Mouse (Mus musculus): ENCODE data around the gene Sox6. TPM values are rescaled to one million over a fixed set of nuclear protein-coding genes. Genes with fewer than 3 reads are reported as not detected.

Sox6 gene
- polyA plus RNA-seq, 1 experiment from 2014 or later, result 40.6 TPM

DNA sequence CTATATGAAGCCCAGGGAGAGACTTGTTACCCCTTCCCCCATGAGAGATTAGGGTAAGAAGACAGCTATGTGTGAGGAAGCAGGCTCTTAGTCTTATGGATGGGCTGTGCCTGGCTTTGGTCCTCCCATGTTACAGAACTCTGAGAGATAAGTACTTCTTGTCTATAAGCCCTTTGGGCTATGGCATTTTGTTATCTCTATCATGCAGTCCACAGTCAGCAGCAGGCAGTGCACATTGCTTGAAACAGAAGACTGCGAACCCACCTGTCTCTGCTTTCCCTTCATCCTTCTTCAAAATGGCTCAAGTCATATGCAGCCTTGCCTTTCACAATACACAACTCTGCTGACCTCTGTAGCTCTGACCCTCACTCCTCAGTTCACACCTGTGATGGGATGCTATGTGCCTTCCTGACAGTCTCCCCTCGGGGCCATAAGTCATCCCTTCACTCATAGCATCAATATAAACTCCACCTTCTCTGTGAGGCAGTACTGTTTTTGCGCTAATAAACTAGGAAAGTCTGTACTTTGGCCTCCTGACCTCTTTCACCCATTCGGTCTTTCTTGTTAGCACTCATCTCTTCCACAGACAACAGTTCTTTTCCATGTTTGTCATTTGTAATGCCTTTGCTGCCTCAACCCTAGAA is 143.4 kb downstream of the Sox6 start:
- no peaks in the 10 kb centered on the region for H3K36me3 ChIP-seq (ENCODE audit: control insufficient read depth, insufficient read depth, low read length)
- no peak overlapping the region for H3K9ac ChIP-seq (replicated peaks; ENCODE audit: low read depth, low read length)
- H3K4me2 ChIP-seq (replicated peaks; ENCODE audit: low read depth, low read length), result no peak overlapping the region
- ATAC-seq (ENCODE audit: insufficient number of reproducible peaks, insufficient read depth, low FRiP score, low read depth), result no peak
- no peaks in the 10 kb centered on the region for H3K9me3 ChIP-seq (ENCODE audit: control insufficient read depth, low read depth, low read length)
- 40% methylated on average over 4 of the region's 4 CpGs for WGBS
- no peak overlapping the region for H3K27ac ChIP-seq (ENCODE audit: low read length)
- no peak overlapping the region for H3K4me3 ChIP-seq (ENCODE audit: low read depth, low read length)
- no peaks in the 10 kb centered on the region for H3K27me3 ChIP-seq (ENCODE audit: control insufficient read depth, insufficient read depth, low read length)
- H3K4me1 ChIP-seq (ENCODE audit: control insufficient read depth, insufficient read depth, low read length), result no peaks in the 10 kb centered on the region

DNA sequence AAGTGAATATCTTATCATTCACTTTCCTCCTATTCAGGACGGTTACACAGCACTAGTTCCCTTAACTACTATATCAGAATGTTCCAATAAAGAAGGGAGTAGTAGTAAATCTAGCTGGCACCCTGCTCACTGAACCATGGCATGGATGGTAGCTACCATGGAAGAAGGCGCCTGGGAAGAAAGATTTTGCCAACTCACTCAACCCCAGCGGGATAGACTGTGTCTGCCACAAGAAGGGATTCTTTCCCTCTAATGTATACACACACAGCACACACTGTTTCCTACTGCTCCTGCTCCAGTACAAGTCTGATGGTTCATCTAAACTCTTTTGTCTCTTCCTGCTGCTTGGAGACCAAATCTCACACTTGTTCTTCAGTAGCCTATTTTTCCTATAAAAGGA is 147.1 kb downstream of the Sox6 start:
- Histone ChIP-seq H3K4me2 (replicated peaks; ENCODE audit: low read depth, low read length) (no peak overlapping the region), H3K9me3 (ENCODE audit: control insufficient read depth, low read depth, low read length) (no peaks in the 10 kb centered on the region), H3K4me1 (ENCODE audit: control insufficient read depth, insufficient read depth, low read length) (no peaks in the 10 kb centered on the region), H3K4me3 (ENCODE audit: low read depth, low read length) (no peak overlapping the region), H3K27ac (ENCODE audit: low read length) (no peak overlapping the region), H3K27me3 (ENCODE audit: control insufficient read depth, insufficient read depth, low read length) (no peaks in the 10 kb centered on the region), H3K9ac (replicated peaks; ENCODE audit: low read depth, low read length) (no peak overlapping the region), H3K36me3 (ENCODE audit: control insufficient read depth, insufficient read depth, low read length) (no peaks in the 10 kb centered on the region)
- WGBS, result 82% methylated on average over 3 of the region's 3 CpGs
- no peak for ATAC-seq (ENCODE audit: insufficient number of reproducible peaks, insufficient read depth, low FRiP score, low read depth)

DNA sequence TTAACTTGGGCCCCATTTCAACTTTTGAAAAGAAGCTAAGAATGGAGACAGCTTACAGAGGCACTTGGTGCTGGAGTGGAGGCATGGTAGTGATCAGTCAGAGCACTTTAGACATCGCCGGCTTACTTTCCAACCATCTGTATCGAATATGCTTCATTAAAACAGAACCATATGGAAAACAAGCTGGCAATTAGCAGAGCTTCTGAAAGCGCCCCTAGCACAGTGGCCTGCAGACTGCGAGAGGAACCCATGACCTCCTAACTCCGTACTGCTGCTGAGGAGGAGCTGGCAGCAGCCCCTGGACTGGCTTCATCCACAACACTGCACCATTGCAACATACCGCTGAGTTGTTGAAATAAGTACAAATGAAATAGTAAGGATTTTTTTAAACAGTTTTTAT is 148.7 kb downstream of the Sox6 start:
- no peak overlapping the region for H3K4me3 ChIP-seq (ENCODE audit: low read depth, low read length)
- no peaks in the 10 kb centered on the region for H3K36me3 ChIP-seq (ENCODE audit: control insufficient read depth, insufficient read depth, low read length)
- H3K4me1 ChIP-seq (ENCODE audit: control insufficient read depth, insufficient read depth, low read length), result no peaks in the 10 kb centered on the region
- H3K4me2 ChIP-seq (replicated peaks; ENCODE audit: low read depth, low read length), result no peak overlapping the region
- H3K9ac ChIP-seq (replicated peaks; ENCODE audit: low read depth, low read length), result no peak overlapping the region
- 83% methylated on average over 7 of the region's 7 CpGs for WGBS
- H3K27ac ChIP-seq (ENCODE audit: low read length), result no peak overlapping the region
- no peaks in the 10 kb centered on the region for H3K27me3 ChIP-seq (ENCODE audit: control insufficient read depth, insufficient read depth, low read length)
- H3K9me3 ChIP-seq (ENCODE audit: control insufficient read depth, low read depth, low read length), result no peaks in the 10 kb centered on the region
- no peak for ATAC-seq (ENCODE audit: insufficient number of reproducible peaks, insufficient read depth, low FRiP score, low read depth)

DNA sequence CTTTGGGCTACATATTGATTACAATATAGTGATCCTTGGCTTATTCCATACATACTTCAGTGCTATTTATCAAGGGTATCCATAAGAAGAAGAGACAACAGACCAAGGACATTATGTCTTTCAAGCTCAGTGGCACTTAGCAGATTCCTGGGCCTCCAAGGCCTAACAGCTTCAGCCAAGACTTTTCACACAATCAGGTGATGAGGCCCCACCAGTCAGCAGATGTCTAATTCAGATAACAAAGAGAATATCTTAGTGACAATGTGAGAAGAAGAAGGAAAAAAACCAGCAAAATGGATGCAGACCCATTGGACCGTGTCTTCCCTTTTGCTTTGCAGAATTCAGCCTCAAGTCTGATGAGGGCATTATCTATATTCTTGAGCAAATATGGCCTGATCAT is 150.0 kb downstream of the Sox6 start:
- no peak overlapping the region for H3K9ac ChIP-seq (replicated peaks; ENCODE audit: low read depth, low read length)
- no peaks in the 10 kb centered on the region for H3K9me3 ChIP-seq (ENCODE audit: control insufficient read depth, low read depth, low read length)
- H3K4me1 ChIP-seq (ENCODE audit: control insufficient read depth, insufficient read depth, low read length), result no peaks in the 10 kb centered on the region
- H3K27ac ChIP-seq (ENCODE audit: low read length), result no peak overlapping the region
- no peak overlapping the region for H3K4me3 ChIP-seq (ENCODE audit: low read depth, low read length)
- ATAC-seq (ENCODE audit: insufficient number of reproducible peaks, insufficient read depth, low FRiP score, low read depth), result no peak
- no peaks in the 10 kb centered on the region for H3K27me3 ChIP-seq (ENCODE audit: control insufficient read depth, insufficient read depth, low read length)
- WGBS, result 81% methylated on average over 1 of the region's 1 CpGs
- H3K36me3 ChIP-seq (ENCODE audit: control insufficient read depth, insufficient read depth, low read length), result no peaks in the 10 kb centered on the region
- no peak overlapping the region for H3K4me2 ChIP-seq (replicated peaks; ENCODE audit: low read depth, low read length)

DNA sequence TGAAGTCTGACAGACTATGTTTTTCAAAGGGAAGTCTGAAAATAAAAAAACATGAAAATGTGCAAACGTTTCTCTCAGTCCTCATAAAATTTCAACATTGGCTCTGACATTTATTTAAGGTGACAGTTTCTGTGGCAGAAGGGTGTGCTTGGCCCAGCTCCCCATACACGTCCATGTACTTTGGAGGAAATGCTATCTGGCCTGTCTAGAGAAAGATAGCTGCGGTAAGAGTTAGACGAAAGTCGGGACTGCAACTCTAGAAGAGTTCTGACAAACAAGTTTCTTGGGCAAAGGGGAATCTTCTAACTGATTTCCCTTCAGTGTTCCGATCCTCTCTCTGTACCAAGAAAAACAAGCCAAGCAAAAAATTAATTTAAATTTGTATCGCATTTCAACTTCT is 150.5 kb downstream of the Sox6 start:
- no peaks in the 10 kb centered on the region for H3K27me3 ChIP-seq (ENCODE audit: control insufficient read depth, insufficient read depth, low read length)
- no peak for ATAC-seq (ENCODE audit: insufficient number of reproducible peaks, insufficient read depth, low FRiP score, low read depth)
- no peaks in the 10 kb centered on the region for H3K36me3 ChIP-seq (ENCODE audit: control insufficient read depth, insufficient read depth, low read length)
- no peaks in the 10 kb centered on the region for H3K9me3 ChIP-seq (ENCODE audit: control insufficient read depth, low read depth, low read length)
- 83% methylated on average over 7 of the region's 7 CpGs for WGBS
- H3K4me2 ChIP-seq (replicated peaks; ENCODE audit: low read depth, low read length), result no peak overlapping the region
- no peaks in the 10 kb centered on the region for H3K4me1 ChIP-seq (ENCODE audit: control insufficient read depth, insufficient read depth, low read length)
- no peak overlapping the region for H3K9ac ChIP-seq (replicated peaks; ENCODE audit: low read depth, low read length)
- no peak overlapping the region for H3K27ac ChIP-seq (ENCODE audit: low read length)
- H3K4me3 ChIP-seq (ENCODE audit: low read depth, low read length), result no peak overlapping the region

DNA sequence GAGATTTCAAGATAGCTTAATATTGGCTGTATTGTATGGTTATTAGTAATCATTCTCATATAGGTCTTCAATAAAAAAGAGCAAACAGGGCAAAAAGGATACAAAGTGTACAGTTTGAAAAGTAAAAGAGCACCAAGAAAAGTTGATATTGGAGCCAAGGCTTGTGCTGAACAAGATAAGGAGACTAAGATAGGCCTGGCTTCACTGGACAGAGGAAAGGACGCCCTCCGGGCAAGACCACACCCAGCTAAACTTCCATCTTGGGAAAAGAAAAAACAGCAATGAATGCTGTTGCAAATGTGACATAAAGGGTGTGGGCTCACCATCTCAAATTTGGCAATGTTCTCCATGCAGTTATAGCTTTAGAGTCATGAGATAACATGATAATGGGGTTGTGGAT is 165.7 kb downstream of the Sox6 start:
- no peak for ATAC-seq (ENCODE audit: insufficient number of reproducible peaks, insufficient read depth, low FRiP score, low read depth)
- H3K36me3 ChIP-seq (ENCODE audit: control insufficient read depth, insufficient read depth, low read length), result no peaks in the 10 kb centered on the region
- H3K4me2 ChIP-seq (replicated peaks; ENCODE audit: low read depth, low read length), result no peak overlapping the region
- H3K9ac ChIP-seq (replicated peaks; ENCODE audit: low read depth, low read length), result no peak overlapping the region
- H3K27ac ChIP-seq (ENCODE audit: low read length), result no peak overlapping the region
- no peak overlapping the region for H3K4me3 ChIP-seq (ENCODE audit: low read depth, low read length)
- 94% methylated on average over 2 of the region's 2 CpGs for WGBS
- no peaks in the 10 kb centered on the region for H3K9me3 ChIP-seq (ENCODE audit: control insufficient read depth, low read depth, low read length)
- no peaks in the 10 kb centered on the region for H3K27me3 ChIP-seq (ENCODE audit: control insufficient read depth, insufficient read depth, low read length)
- peaks cover 5% of the 10 kb centered on the region for H3K4me1 ChIP-seq (ENCODE audit: control insufficient read depth, insufficient read depth, low read length)

DNA sequence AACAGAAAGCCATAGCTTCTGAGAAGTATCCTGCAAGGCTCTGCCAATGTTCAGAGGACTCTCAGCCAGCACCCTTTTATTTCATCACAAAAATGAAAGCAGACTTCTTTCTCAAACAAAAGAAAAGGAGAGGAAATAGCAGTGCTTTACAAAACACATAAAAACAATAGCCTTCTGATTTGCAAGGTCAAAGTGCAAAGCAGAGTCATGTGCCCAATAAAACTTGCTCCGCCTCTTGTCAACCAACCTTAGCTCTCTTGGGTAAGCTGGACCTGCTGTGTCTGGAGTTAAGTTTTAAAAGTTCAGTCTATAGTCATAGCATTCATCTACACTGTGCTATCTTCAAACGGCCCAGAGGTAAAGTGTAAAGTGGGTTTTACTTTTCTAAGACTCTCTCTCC is 170.1 kb downstream of the Sox6 start:
- no peak for ATAC-seq (ENCODE audit: insufficient number of reproducible peaks, insufficient read depth, low FRiP score, low read depth)
- H3K4me1 ChIP-seq (ENCODE audit: control insufficient read depth, insufficient read depth, low read length), result peaks cover 18% of the 10 kb centered on the region
- H3K4me2 ChIP-seq (replicated peaks; ENCODE audit: low read depth, low read length), result no peak overlapping the region
- WGBS, result 81% methylated on average over 2 of the region's 2 CpGs
- H3K9me3 ChIP-seq (ENCODE audit: control insufficient read depth, low read depth, low read length), result no peaks in the 10 kb centered on the region
- H3K27ac ChIP-seq (ENCODE audit: low read length), result no peak overlapping the region
- H3K27me3 ChIP-seq (ENCODE audit: control insufficient read depth, insufficient read depth, low read length), result no peaks in the 10 kb centered on the region
- no peak overlapping the region for H3K4me3 ChIP-seq (ENCODE audit: low read depth, low read length)
- no peak overlapping the region for H3K9ac ChIP-seq (replicated peaks; ENCODE audit: low read depth, low read length)
- H3K36me3 ChIP-seq (ENCODE audit: control insufficient read depth, insufficient read depth, low read length), result no peaks in the 10 kb centered on the region

DNA sequence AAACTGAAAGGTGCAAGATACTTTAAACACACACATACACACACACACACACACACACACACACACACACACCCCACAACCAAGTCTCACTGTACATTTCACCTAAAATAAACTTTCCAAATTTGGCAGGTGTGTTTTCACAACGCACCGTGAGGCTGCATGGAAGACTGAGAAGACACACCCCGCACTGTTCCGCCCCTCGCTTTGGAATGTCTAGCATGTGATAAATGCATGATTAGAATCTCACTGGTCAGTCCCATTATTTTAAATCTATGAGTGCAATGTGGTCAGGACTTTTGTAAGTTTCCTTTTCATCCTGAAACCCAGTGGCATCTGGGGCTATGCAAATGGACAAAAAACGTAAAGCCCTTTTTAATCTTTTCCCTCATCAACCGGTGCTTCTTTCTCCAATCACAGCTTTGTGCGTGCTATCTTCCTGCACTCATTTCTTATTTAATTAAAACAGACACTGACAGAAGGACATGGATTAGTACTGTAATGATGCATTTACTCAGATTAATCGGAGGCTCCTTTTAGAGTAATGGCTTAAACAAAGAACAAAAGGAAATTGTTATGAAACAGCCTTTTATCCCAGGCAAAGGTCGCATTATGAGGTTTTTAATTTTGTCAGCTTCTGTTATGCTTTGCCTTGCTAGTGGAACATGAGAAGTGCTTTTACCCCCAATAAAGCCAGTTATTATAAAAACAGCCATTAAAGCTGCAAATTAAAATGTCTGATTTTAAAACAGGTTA is 170.9 kb downstream of the Sox6 start:
- 0 out of 2 replicates have a peak, but pooled peaks have one; percentile 42 for ATAC-seq (ENCODE audit: insufficient number of reproducible peaks, insufficient read depth, low FRiP score, low read depth)
- no peak overlapping the region for H3K4me2 ChIP-seq (replicated peaks; ENCODE audit: low read depth, low read length)
- no peaks in the 10 kb centered on the region for H3K27me3 ChIP-seq (ENCODE audit: control insufficient read depth, insufficient read depth, low read length)
- no peaks in the 10 kb centered on the region for H3K9me3 ChIP-seq (ENCODE audit: control insufficient read depth, low read depth, low read length)
- no peaks in the 10 kb centered on the region for H3K36me3 ChIP-seq (ENCODE audit: control insufficient read depth, insufficient read depth, low read length)
- H3K4me1 ChIP-seq (ENCODE audit: control insufficient read depth, insufficient read depth, low read length), result peaks cover 18% of the 10 kb centered on the region
- no peak overlapping the region for H3K9ac ChIP-seq (replicated peaks; ENCODE audit: low read depth, low read length)
- no peak overlapping the region for H3K27ac ChIP-seq (ENCODE audit: low read length)
- 25% methylated on average over 10 of the region's 10 CpGs for WGBS
- no peak overlapping the region for H3K4me3 ChIP-seq (ENCODE audit: low read depth, low read length)
